Mouse (Mus musculus): ENCODE data around the gene Dennd2c.
"Not testable (repeated sequence)": the region's sequence is repeated elsewhere in the genome, so short reads cannot be mapped to it uniquely, and the experiment has no call there.

The Dennd2c gene

GRCm38 (mm10) chr3:103214593-103215285 lies 112.3 kb downstream of the Dennd2c start:
- no peak for DNase-seq (ENCODE audit: low spot score in 2 of 2)

GRCm38 (mm10) chr3:103215399-103215798 lies 113.0 kb downstream of the Dennd2c start:
- not testable (repeated sequence) for DNase-seq (ENCODE audit: low spot score in 2 of 2)

Data from frontal cortex, postnatal 10 days (tissue).